Mouse (Mus musculus) kidney, postnatal 0 days (tissue): Measurements from ENCODE around the gene Igdcc4. TPM values are rescaled to one million over a fixed set of nuclear protein-coding genes. Genes with fewer than 3 reads are reported as not detected.

Experiments used
- ATAC-seq: fragments of 200-750 bp; cut with Nextera tagmentation; replicated peaks from 2 replicates; pipeline ENCODE4 v1.8.0; 2017; ENCODE audit warnings: low read depth, moderate number of reproducible peaks, moderate TSS enrichment, moderate library complexity; ENCODE audit not compliant: low FRiP score
- DNase-seq: peaks from one replicate; pipeline ENCODE4 v3.0.0-alpha.2; 2016; ENCODE audit warnings: low spot score
- H3K27ac ChIP-seq: fragments of 300-500 bp; sonication (generic); 2 replicates; pipeline ENCODE4 v1.5.1; 2014; ENCODE audit warnings: mild to moderate bottlenecking
- H3K27me3 ChIP-seq: fragments of 300-500 bp; sonication (generic); 2 replicates; pipeline ENCODE4 v1.6.1; 2014; ENCODE audit warnings: low read length, mixed read lengths; ENCODE audit not compliant: insufficient read depth
- H3K36me3 ChIP-seq: fragments of 300-500 bp; sonication (generic); 2 replicates; pipeline ENCODE4 v1.6.1; 2014; ENCODE audit warnings: low read length, mixed read lengths; ENCODE audit not compliant: insufficient read depth
- H3K4me1 ChIP-seq: fragments of 300-500 bp; sonication (generic); replicated peaks from 2 replicates; pipeline ENCODE4 v1.6.1; 2014; ENCODE audit warnings: antibody characterized with exemption, low read length, mixed read lengths; ENCODE audit not compliant: insufficient read depth
- H3K4me2 ChIP-seq: fragments of 300-500 bp; sonication (generic); 2 replicates; pipeline ENCODE4 v1.6.1; 2014; ENCODE audit warnings: mild to moderate bottlenecking, low read length, moderate library complexity, mixed read lengths
- H3K4me3 ChIP-seq: fragments of 300-500 bp; sonication (generic); replicated peaks from 2 replicates; pipeline ENCODE4 v1.5.1; 2014; ENCODE audit warnings: low read depth, low read length
- H3K9ac ChIP-seq: fragments of 300-500 bp; sonication (generic); 2 replicates; pipeline ENCODE4 v1.6.1; 2014; ENCODE audit warnings: low read depth, low read length
- H3K9me3 ChIP-seq: fragments of 300-500 bp; sonication (generic); replicated peaks from 2 replicates; pipeline ENCODE4 v1.6.1; 2016; ENCODE audit warnings: low read length, inconsistent platforms, mixed read lengths
- CTCF ChIP-seq: IDR thresholded peaks from 2 replicates; pipeline ENCODE4 v1.5.1; 2016; ENCODE audit warnings: antibody characterized with exemption, low read depth, mild to moderate bottlenecking, moderate library complexity
- WGBS: fragments of 180-500 bp; shearing (Covaris S2); extraction: QIAGEN DNeasy Blood & Tissue Kit; methylation state at CpG from one replicate; pipeline ENCODE4 v1.1.7; 2014; 5-methylcytosine and 5-hydroxymethylcytosine counted together
- polyA plus RNA-seq: library from polyadenylated mRNA; unstranded; fragments of >200 nt; fragmentation: Nextera tagmentation; extraction: Ambion mirVana; gene quantifications from 2 replicates; pipeline ENCODE4 v1.2.1, GENCODE M21; 2015

The Igdcc4 gene
- polyA plus RNA-seq, 1 experiment from 2014 or later = 5.2 TPM

GRCm38 (mm10) chr9:65157631-65158030 lies 56.3 kb downstream of the Igdcc4 start:
- Histone ChIP-seq H3K9me3 (no peaks in the 10 kb centered on the region), H3K4me3 (no peak overlapping the region), H3K27me3 (peaks cover 5% of the 10 kb centered on the region; the same call in 1 of the 2 replicates), H3K9ac (no peak overlapping the region), H3K4me1 (peaks cover 39% of the 10 kb centered on the region), H3K36me3 (no peaks in the 10 kb centered on the region), H3K27ac (no peak overlapping the region), H3K4me2 (no peak overlapping the region)
- DNase-seq (no peak), ATAC-seq (no peak)
- WGBS = 60% methylated on average over 6 of the region's 6 CpGs
- no peak for TF ChIP-seq CTCF

GRCm38 (mm10) chr9:65161188-65161587 lies 59.9 kb downstream of the Igdcc4 start:
- no peak overlapping the region for H3K4me2 ChIP-seq
- 81% methylated on average over 4 of the region's 4 CpGs for WGBS
- H3K36me3 ChIP-seq = no peaks in the 10 kb centered on the region
- H3K4me1 ChIP-seq = peaks cover 25% of the 10 kb centered on the region; the same call in 1 of the 2 replicates
- DNase-seq = no peak
- no peak overlapping the region for H3K9ac ChIP-seq
- peaks cover 10% of the 10 kb centered on the region for H3K27me3 ChIP-seq
- no peak for ATAC-seq
- TF ChIP-seq CTCF = no peak
- no peak overlapping the region for H3K4me3 ChIP-seq
- no peaks in the 10 kb centered on the region for H3K9me3 ChIP-seq
- H3K27ac ChIP-seq = no peak overlapping the region

GRCm38 (mm10) chr9:65161881-65162280 lies 60.6 kb downstream of the Igdcc4 start:
- peaks cover 18% of the 10 kb centered on the region; the same call in 1 of the 2 replicates for H3K4me1 ChIP-seq
- H3K9ac ChIP-seq = no peak overlapping the region
- no peak for ATAC-seq
- no peak for TF ChIP-seq CTCF
- H3K4me2 ChIP-seq = no peak overlapping the region
- H3K27ac ChIP-seq = no peak overlapping the region
- no peak overlapping the region for H3K4me3 ChIP-seq
- 61% methylated on average over 8 of the region's 8 CpGs for WGBS
- no peaks in the 10 kb centered on the region for H3K36me3 ChIP-seq
- no peak for DNase-seq
- no peaks in the 10 kb centered on the region for H3K9me3 ChIP-seq
- peaks cover 10% of the 10 kb centered on the region for H3K27me3 ChIP-seq

- Histone ChIP-seq H3K4me2 (peak overlapping the region; percentile 77), H3K9me3 (no peaks in the 10 kb centered on the region), H3K27ac (no peak overlapping the region), H3K27me3 (peaks cover 10% of the 10 kb centered on the region), H3K4me3 (peak overlapping the region; percentile 39), H3K4me1 (peaks cover 13% of the 10 kb centered on the region; the same call in 1 of the 2 replicates), H3K36me3 (no peaks in the 10 kb centered on the region), H3K9ac (0 out of 2 replicates have a peak overlapping the region, but pooled peaks have one; percentile 37)
- peak; percentile 36; the same call in 1 of the 2 replicates for ATAC-seq
- DNase-seq = no peak
- TF ChIP-seq CTCF = no peak
- WGBS = 2% methylated on average over 59 of the region's 69 CpGs
These were observed 61.7 kb downstream of the Igdcc4 start for GRCm38 (mm10) chr9:65162711-65163639.

GRCm38 (mm10) chr9:65164870-65165269 lies 63.6 kb downstream of the Igdcc4 start:
- no peak overlapping the region for H3K27ac ChIP-seq
- WGBS = 21% methylated on average over 1 of the region's 1 CpGs

GRCm38 (mm10) chr9:65166386-65166785 lies 65.1 kb downstream of the Igdcc4 start:
- DNase-seq (no peak), ATAC-seq (no peak)
- peaks cover 10% of the 10 kb centered on the region for H3K27me3 ChIP-seq
- H3K36me3 ChIP-seq = no peaks in the 10 kb centered on the region
- no peak overlapping the region for H3K9ac ChIP-seq
- H3K4me3 ChIP-seq = no peak overlapping the region
- no peak for TF ChIP-seq CTCF
- H3K4me2 ChIP-seq = no peak overlapping the region
- H3K9me3 ChIP-seq = no peaks in the 10 kb centered on the region
- peaks cover 17% of the 10 kb centered on the region; the same call in 1 of the 2 replicates for H3K4me1 ChIP-seq
- no peak overlapping the region for H3K27ac ChIP-seq
- 31% methylated on average over 9 of the region's 9 CpGs for WGBS

More at GRCm38 (mm10) chr9:65164870-65165269, 63.6 kb downstream of the Igdcc4 start:
- Histone ChIP-seq H3K9me3 (no peaks in the 10 kb centered on the region), H3K9ac (no peak overlapping the region), H3K36me3 (no peaks in the 10 kb centered on the region), H3K4me1 (peaks cover 17% of the 10 kb centered on the region; the same call in 1 of the 2 replicates), H3K4me3 (no peak overlapping the region), H3K27me3 (peaks cover 10% of the 10 kb centered on the region), H3K4me2 (no peak overlapping the region)
- ATAC-seq (no peak), DNase-seq (peak; percentile 75)
- TF ChIP-seq CTCF = peak; percentile 80
